25 mouse cellular contexts compared by ENCODE assay signal in genomic region chr9:53994528-53994927, GRCm38 (mm10). TPM values are rescaled to one million over a fixed set of nuclear protein-coding genes. Genes with fewer than 3 reads are reported as not detected.
A peak's percentile ranks its signal among the peaks of the same experiment; 100 is the strongest.
DNase-seq lines count a peak whose midpoint lies in the region; ATAC-seq and TF ChIP-seq lines count a peak whose summit lies in the region.
"Had no signal": no experiment of that assay in that cellular context is flagged by ENCODE, and none has a peak within 500 bp of the region (broad histone marks: within the 10 kb centered on the region; RNA-seq: fewer than 3 reads in every experiment).

No protein-coding gene starts in this region.

- no peak overlapping the region for H3K27ac ChIP-seq in forebrain, postnatal 0 days (ENCODE audit: low read depth, low read length)
- no peak overlapping the region for H3K27ac ChIP-seq in forebrain, embryonic 15.5 days (replicated peaks)
- H3K27ac ChIP-seq in layer of hippocampus, adult 2 months = no peak overlapping the region
- no peak overlapping the region for H3K27ac ChIP-seq in midbrain, postnatal 0 days (ENCODE audit: low read depth, low read length)
- H3K27ac ChIP-seq in midbrain, embryonic 11.5 days (ENCODE audit: low read depth, low read length) = no peak overlapping the region
- H3K27ac ChIP-seq: forebrain, embryonic 10.5 days; forebrain, embryonic 13.5 days; hindbrain, embryonic 13.5 days had no signal

- ATAC-seq in forebrain, postnatal 0 days = no peak
- ATAC-seq in forebrain, embryonic 15.5 days (replicated peaks) = no peak
- ATAC-seq in midbrain, postnatal 0 days (ENCODE audit: low FRiP score) = no peak
- ATAC-seq in midbrain, embryonic 11.5 days (ENCODE audit: low FRiP score) = no peak
- ATAC-seq: activated CD4-positive, CD25-positive, alpha-beta regulatory T cell, adult 4 months; forebrain, embryonic 13.5 days; hindbrain, embryonic 16.5 days; inflammation-experienced regulatory T-cells, adult 6 months had no signal

- no peak overlapping the region for H3K4me3 ChIP-seq in forebrain, postnatal 0 days (ENCODE audit: low read depth, low read length)
- H3K4me3 ChIP-seq in forebrain, embryonic 15.5 days = no peak overlapping the region
- no peak overlapping the region for H3K4me3 ChIP-seq in layer of hippocampus, adult 2 months
- H3K4me3 ChIP-seq in midbrain, postnatal 0 days (ENCODE audit: low read depth, low read length) = no peak overlapping the region
- no peak overlapping the region for H3K4me3 ChIP-seq in midbrain, embryonic 11.5 days (ENCODE audit: low read depth, low read length)
- H3K4me3 ChIP-seq: forebrain, embryonic 10.5 days; forebrain, embryonic 13.5 days; hindbrain, embryonic 13.5 days had no signal

- peak; percentile 35 for TF ChIP-seq CTCF in forebrain, postnatal 0 days (IDR thresholded peaks at IDR 0.05; ENCODE audit: low read depth)
- peak; percentile 64 for TF ChIP-seq CTCF in layer of hippocampus, adult 2 months (conservative IDR thresholded peaks at IDR 0.05)
- TF ChIP-seq CTCF in midbrain, postnatal 0 days (IDR thresholded peaks at IDR 0.05) = peak; percentile 51

- no peak for DNase-seq in forebrain, postnatal 0 days
- DNase-seq in layer of hippocampus, adult 2 months (ENCODE audit: low spot score in 2 of 2) = no peak
- no peak for DNase-seq in layer of hippocampus, postnatal 25 days (ENCODE audit: extremely low spot score in 1 of 2, low spot score in 1 of 2)
- DNase-seq in midbrain, postnatal 0 days (ENCODE audit: low spot score) = no peak
- no peak for DNase-seq in midbrain, embryonic 11.5 days (ENCODE audit: low spot score, missing footprints)
- DNase-seq in heart, adult 11 months = no peak
- DNase-seq in adrenal gland, adult 2 months = no peak
- DNase-seq: adrenal gland, postnatal 10 days; adrenal gland, postnatal 36 days; B cell, adult 2 months; cerebellum, adult 18-20 months; cerebellum, adult 9-10 months; cerebellum, postnatal 14 days; gastrocnemius, postnatal 36 days had no signal

- no peaks in the 10 kb centered on the region for H3K27me3 ChIP-seq in forebrain, postnatal 0 days (ENCODE audit: insufficient read depth, low read length)
- no peaks in the 10 kb centered on the region for H3K27me3 ChIP-seq in forebrain, embryonic 15.5 days
- H3K27me3 ChIP-seq in midbrain, postnatal 0 days (ENCODE audit: insufficient read depth, low read length) = no peaks in the 10 kb centered on the region
- no peaks in the 10 kb centered on the region for H3K27me3 ChIP-seq in midbrain, embryonic 11.5 days (ENCODE audit: control insufficient read depth, insufficient read depth, low read length)
- H3K27me3 ChIP-seq: forebrain, embryonic 13.5 days had no signal

- no peak overlapping the region for H3K4me2 ChIP-seq in forebrain, postnatal 0 days (ENCODE audit: low read depth)
- no peak overlapping the region for H3K4me2 ChIP-seq in forebrain, embryonic 15.5 days (replicated peaks)
- H3K4me2 ChIP-seq in midbrain, postnatal 0 days (ENCODE audit: low read depth, low read length, poor library complexity, severe bottlenecking) = no peak overlapping the region
- H3K4me2 ChIP-seq in midbrain, embryonic 11.5 days = no peak overlapping the region
- H3K4me2 ChIP-seq: forebrain, embryonic 13.5 days; heart, embryonic 11.5 days; hindbrain, embryonic 13.5 days had no signal

- no peaks in the 10 kb centered on the region for H3K36me3 ChIP-seq in forebrain, postnatal 0 days (ENCODE audit: insufficient read depth)
- no peaks in the 10 kb centered on the region for H3K36me3 ChIP-seq in forebrain, embryonic 15.5 days
- H3K36me3 ChIP-seq in midbrain, postnatal 0 days (ENCODE audit: insufficient read depth, low read length) = no peaks in the 10 kb centered on the region
- H3K36me3 ChIP-seq in midbrain, embryonic 11.5 days (ENCODE audit: control insufficient read depth, insufficient read depth, low read length) = no peaks in the 10 kb centered on the region
- H3K36me3 ChIP-seq: forebrain, embryonic 10.5 days; hindbrain, embryonic 13.5 days had no signal

- no peak overlapping the region for H3K9ac ChIP-seq in forebrain, postnatal 0 days
- no peak overlapping the region for H3K9ac ChIP-seq in forebrain, embryonic 15.5 days (replicated peaks)
- H3K9ac ChIP-seq in midbrain, postnatal 0 days (replicated peaks; ENCODE audit: low read length, poor library complexity, severe bottlenecking) = no peak overlapping the region
- H3K9ac ChIP-seq in midbrain, embryonic 11.5 days (ENCODE audit: low read length) = no peak overlapping the region
- H3K9ac ChIP-seq: forebrain, embryonic 13.5 days; hindbrain, embryonic 13.5 days had no signal

- WGBS in forebrain, postnatal 0 days = 71% methylated on average over 1 of the region's 1 CpGs
- WGBS in forebrain, embryonic 15.5 days = 72% methylated on average over 1 of the region's 1 CpGs
- WGBS in midbrain, postnatal 0 days = 73% methylated on average over 1 of the region's 1 CpGs
- 72% methylated on average over 1 of the region's 1 CpGs for WGBS in midbrain, embryonic 11.5 days

- H3K9me3 ChIP-seq in forebrain, postnatal 0 days (ENCODE audit: low read length) = no peaks in the 10 kb centered on the region
- H3K9me3 ChIP-seq in forebrain, embryonic 15.5 days = no peaks in the 10 kb centered on the region
- H3K9me3 ChIP-seq in midbrain, postnatal 0 days (ENCODE audit: low read length) = no peaks in the 10 kb centered on the region
- H3K9me3 ChIP-seq in midbrain, embryonic 11.5 days (ENCODE audit: control insufficient read depth, low read length) = no peaks in the 10 kb centered on the region
- H3K9me3 ChIP-seq: forebrain, embryonic 10.5 days; forebrain, embryonic 13.5 days; hindbrain, embryonic 13.5 days had no signal

- no peaks in the 10 kb centered on the region for H3K4me1 ChIP-seq in forebrain, postnatal 0 days (ENCODE audit: insufficient read depth)
- no peaks in the 10 kb centered on the region for H3K4me1 ChIP-seq in forebrain, embryonic 15.5 days
- no peaks in the 10 kb centered on the region for H3K4me1 ChIP-seq in midbrain, postnatal 0 days (ENCODE audit: insufficient read depth, low read length)
- H3K4me1 ChIP-seq in midbrain, embryonic 11.5 days (ENCODE audit: control insufficient read depth, insufficient read depth, low read length) = no peaks in the 10 kb centered on the region
- H3K4me1 ChIP-seq: forebrain, embryonic 10.5 days; forebrain, embryonic 13.5 days; hindbrain, embryonic 13.5 days had no signal

RNA-seq across cellular contexts. Expression of gene Elmod1, which starts 19.4 kb away (rescaled TPM):
- 114 and 134 TPM in 2 replicates for total RNA-seq in forebrain, postnatal 0 days (2014; rRNA removed)
- polyA plus RNA-seq in forebrain, postnatal 0 days (2015; fragmentation: Nextera tagmentation; extraction: Ambion mirVana) = 19.8 and 27.2 TPM in 2 replicates
- 34.7 and 34.8 TPM in 2 replicates for polyA plus RNA-seq in forebrain, embryonic 15.5 days (2015; fragmentation: Nextera tagmentation; extraction: Ambion mirVana)
- total RNA-seq in layer of hippocampus, adult 2 months (2021) = 100 to 1,000 TPM; 237 to 243 TPM
- 100 to 1,000 TPM; 246 TPM for total RNA-seq in layer of hippocampus, postnatal 25 days (2021)
- total RNA-seq in midbrain, postnatal 0 days (2014; rRNA removed) = 101 and 104 TPM in 2 replicates
- 21.4 and 26.6 TPM in 2 replicates for polyA plus RNA-seq in midbrain, postnatal 0 days (2015; fragmentation: Nextera tagmentation; extraction: Ambion mirVana)
- 1.4 and 2.8 TPM in 2 replicates for polyA plus RNA-seq in midbrain, embryonic 11.5 days (2014; fragmentation: Nextera tagmentation; extraction: Ambion mirVana)
- total RNA-seq in adrenal gland, adult 2 months (2021) = 1 to 10 TPM; 2.5 to 4.4 TPM
- 0.57 and 0.79 TPM in 2 replicates for polyA plus RNA-seq in adrenal gland, adult 2 months (2012; rRNA removed)
- total RNA-seq: gastrocnemius, adult 8-10 months; gastrocnemius, postnatal 36 days; granulocyte monocyte progenitor cell, adult 5-6 weeks; hematopoietic stem cell, adult 5-6 weeks had no signal
- polyA plus RNA-seq: activated CD4-positive, CD25-positive, alpha-beta regulatory T cell, adult 4 months; heart, embryonic 11.5 days; inflammation-experienced regulatory T-cells, adult 6 months had no signal

Comparison
In these comparisons a context has a peak if more than half of its experiments do, and no peak if none do; other contexts are left out.
1. RNA of gene Elmod1, which starts 19.4 kb away (total RNA-seq): 246 TPM in layer of hippocampus, postnatal 25 days, 237 to 243 TPM in layer of hippocampus, adult 2 months, 114 to 134 TPM in forebrain, postnatal 0 days and 101 to 104 TPM in midbrain, postnatal 0 days; 2.5 to 4.4 TPM in adrenal gland, adult 2 months; every median in the first group is over 10 times any median in the second.
2. Peak in every context shown above with its lines, with median percentiles within 50 percentile points of each other: CTCF ChIP-seq.